Mouse (Mus musculus) neural tube, embryonic 15.5 days (tissue): Measurements from ENCODE around the gene Rmnd5b. TPM values are rescaled to one million over a fixed set of nuclear protein-coding genes. Genes with fewer than 3 reads are reported as not detected.

Source experiments
- ATAC-seq: fragments of 200-750 bp; cut with Nextera tagmentation; 2 replicates; pipeline ENCODE4 v1.8.0; 2017; ENCODE audit warnings: mild to moderate bottlenecking, moderate TSS enrichment, moderate library complexity; ENCODE audit not compliant: low FRiP score
- H3K27ac ChIP-seq: fragments of 300-500 bp; sonication (generic); replicated peaks from 2 replicates; pipeline ENCODE4 v1.5.1; 2015; ENCODE audit warnings: mild to moderate bottlenecking, inconsistent platforms
- H3K27me3 ChIP-seq: fragments of 300-500 bp; sonication (generic); replicated peaks from 2 replicates; pipeline ENCODE4 v1.6.1; 2015; ENCODE audit warnings: inconsistent platforms
- H3K36me3 ChIP-seq: fragments of 300-500 bp; sonication (generic); 2 replicates; pipeline ENCODE4 v1.6.1; 2015; ENCODE audit warnings: inconsistent platforms
- H3K4me1 ChIP-seq: fragments of 300-500 bp; sonication (generic); 2 replicates; pipeline ENCODE4 v1.6.1; 2015; ENCODE audit warnings: inconsistent platforms
- H3K4me2 ChIP-seq: fragments of 300-500 bp; sonication (generic); 2 replicates; pipeline ENCODE4 v1.6.1; 2015; ENCODE audit warnings: inconsistent platforms, mild to moderate bottlenecking, moderate library complexity
- H3K4me3 ChIP-seq: fragments of 300-500 bp; sonication (generic); replicated peaks from 2 replicates; pipeline ENCODE4 v1.5.1; 2015; ENCODE audit warnings: mild to moderate bottlenecking, inconsistent platforms
- H3K9ac ChIP-seq: fragments of 300-500 bp; sonication (generic); replicated peaks from 2 replicates; pipeline ENCODE4 v1.6.1; 2015; ENCODE audit warnings: mild to moderate bottlenecking, inconsistent platforms
- H3K9me3 ChIP-seq: fragments of 300-500 bp; sonication (generic); replicated peaks from 2 replicates; pipeline ENCODE4 v1.6.1; 2016; ENCODE audit warnings: inconsistent platforms
- WGBS: fragments of 180-500 bp; shearing (Covaris S2); methylation state at CpG from one replicate; pipeline ENCODE4 v1.1.7; 2015; ENCODE audit warnings: mixed read lengths; 5-methylcytosine and 5-hydroxymethylcytosine counted together
- polyA plus RNA-seq: library from polyadenylated mRNA; unstranded; fragments of >200 nt; fragmentation: Nextera tagmentation; extraction: Ambion mirVana; gene quantifications from 2 replicates; pipeline ENCODE4 v1.2.1, GENCODE M21; 2015

Gene Rmnd5b
- polyA plus RNA-seq, 1 experiment from 2014 or later: 79.8 TPM

- H3K27ac ChIP-seq: no peak overlapping the region
- WGBS: 81% methylated on average over 16 of the region's 16 CpGs
Measured at GRCm38 (mm10) chr11:51661867-51662365, 26.2 kb upstream of the Rmnd5b start.

GRCm38 (mm10) chr11:51658705-51659104, 23.0 kb upstream of the Rmnd5b start:
- peaks cover 5% of the 10 kb centered on the region; the same call in 1 of the 2 replicates for H3K4me1 ChIP-seq
- WGBS: 41% methylated on average over 6 of the region's 6 CpGs
- H3K9me3 ChIP-seq: no peaks in the 10 kb centered on the region
- no peaks in the 10 kb centered on the region for H3K27me3 ChIP-seq
- H3K9ac ChIP-seq: no peak overlapping the region
- no peak overlapping the region for H3K4me2 ChIP-seq
- H3K4me3 ChIP-seq: no peak overlapping the region
- peak; percentile 65; the same call in 1 of the 2 replicates for ATAC-seq
- no peaks in the 10 kb centered on the region for H3K36me3 ChIP-seq
- H3K27ac ChIP-seq: peak overlapping the region; percentile 56; the same call in 1 of the 2 replicates

More at GRCm38 (mm10) chr11:51661867-51662365, 26.2 kb upstream of the Rmnd5b start:
- H3K27me3 ChIP-seq: no peaks in the 10 kb centered on the region
- no peak overlapping the region for H3K4me2 ChIP-seq
- no peak overlapping the region for H3K4me3 ChIP-seq
- peaks cover 5% of the 10 kb centered on the region; the same call in 1 of the 2 replicates for H3K4me1 ChIP-seq
- H3K36me3 ChIP-seq: no peaks in the 10 kb centered on the region
- no peaks in the 10 kb centered on the region for H3K9me3 ChIP-seq
- H3K9ac ChIP-seq: no peak overlapping the region
- ATAC-seq: no peak

GRCm38 (mm10) chr11:51658291-51658690, 22.6 kb upstream of the Rmnd5b start:
- Histone ChIP-seq H3K36me3 (no peaks in the 10 kb centered on the region), H3K27ac (peak overlapping the region; percentile 56)
- WGBS: 58% methylated on average over 7 of the region's 7 CpGs

GRCm38 (mm10) chr11:51656798-51657521, 21.3 kb upstream of the Rmnd5b start:
- H3K36me3 ChIP-seq: no peaks in the 10 kb centered on the region
- ATAC-seq: no peak
- H3K4me2 ChIP-seq: no peak overlapping the region
- H3K27ac ChIP-seq: no peak overlapping the region
- H3K4me3 ChIP-seq: no peak overlapping the region
- H3K27me3 ChIP-seq: no peaks in the 10 kb centered on the region; the same call in 1 of the 2 replicates
- no peak overlapping the region for H3K9ac ChIP-seq
- H3K9me3 ChIP-seq: no peaks in the 10 kb centered on the region
- 92% methylated on average over 10 of the region's 10 CpGs for WGBS
- peaks cover 5% of the 10 kb centered on the region; the same call in 1 of the 2 replicates for H3K4me1 ChIP-seq

More at GRCm38 (mm10) chr11:51658291-51658690, 22.6 kb upstream of the Rmnd5b start:
- H3K9me3 ChIP-seq: no peaks in the 10 kb centered on the region
- no peak overlapping the region for H3K4me2 ChIP-seq
- no peak for ATAC-seq
- H3K4me3 ChIP-seq: no peak overlapping the region
- H3K27me3 ChIP-seq: no peaks in the 10 kb centered on the region
- H3K4me1 ChIP-seq: peaks cover 5% of the 10 kb centered on the region; the same call in 1 of the 2 replicates
- no peak overlapping the region for H3K9ac ChIP-seq

GRCm38 (mm10) chr11:51654891-51655290, 19.2 kb upstream of the Rmnd5b start:
- H3K36me3 ChIP-seq: no peaks in the 10 kb centered on the region
- no peak for ATAC-seq

GRCm38 (mm10) chr11:51653736-51654135, 18.0 kb upstream of the Rmnd5b start:
- Histone ChIP-seq H3K9ac (no peak overlapping the region), H3K4me1 (peaks cover 28% of the 10 kb centered on the region), H3K4me3 (no peak overlapping the region), H3K27me3 (peaks cover 7% of the 10 kb centered on the region; the same call in 1 of the 2 replicates), H3K27ac (no peak overlapping the region), H3K4me2 (no peak overlapping the region), H3K9me3 (no peaks in the 10 kb centered on the region), H3K36me3 (no peaks in the 10 kb centered on the region)
- ATAC-seq: no peak
- 82% methylated on average over 6 of the region's 6 CpGs for WGBS

More at GRCm38 (mm10) chr11:51654891-51655290, 19.2 kb upstream of the Rmnd5b start:
- H3K27me3 ChIP-seq: no peaks in the 10 kb centered on the region; the same call in 1 of the 2 replicates
- no peak overlapping the region for H3K27ac ChIP-seq
- H3K4me2 ChIP-seq: no peak overlapping the region
- no peak overlapping the region for H3K9ac ChIP-seq
- H3K4me3 ChIP-seq: no peak overlapping the region
- 91% methylated on average over 3 of the region's 3 CpGs for WGBS
- no peaks in the 10 kb centered on the region for H3K9me3 ChIP-seq
- H3K4me1 ChIP-seq: peaks cover 17% of the 10 kb centered on the region

- H3K4me3 ChIP-seq: no peak overlapping the region
- H3K4me1 ChIP-seq: peaks cover 30% of the 10 kb centered on the region
- no peaks in the 10 kb centered on the region for H3K9me3 ChIP-seq
- H3K9ac ChIP-seq: no peak overlapping the region
- no peak for ATAC-seq
- H3K27ac ChIP-seq: no peak overlapping the region
- H3K36me3 ChIP-seq: no peaks in the 10 kb centered on the region
- peaks cover 7% of the 10 kb centered on the region; the same call in 1 of the 2 replicates for H3K27me3 ChIP-seq
- no peak overlapping the region for H3K4me2 ChIP-seq
- WGBS: 91% methylated on average over 4 of the region's 4 CpGs
Measured at GRCm38 (mm10) chr11:51652889-51653418, 17.3 kb upstream of the Rmnd5b start.

GRCm38 (mm10) chr11:51650691-51651515, 15.2 kb upstream of the Rmnd5b start, which contains the start of the genes N4bp3 and D930048N14Rik:
N4bp3 (minus strand) TSS chr11:51650842.
D930048N14Rik (plus strand) TSS chr11:51650954.
- peaks cover 7% of the 10 kb centered on the region; the same call in 1 of the 2 replicates for H3K27me3 ChIP-seq
- WGBS: 2% methylated on average over 69 of the region's 70 CpGs

GRCm38 (mm10) chr11:51650261-51650660, 14.6 kb upstream of the Rmnd5b start:
- 1% methylated on average over 29 of the region's 30 CpGs for WGBS
- H3K27ac ChIP-seq: peak overlapping the region; percentile 70

More at GRCm38 (mm10) chr11:51650691-51651515, 15.2 kb upstream of the Rmnd5b start, which contains the start of the genes N4bp3 and D930048N14Rik:
- Histone ChIP-seq H3K27ac (peak within 1 kb of the TSS; percentile 70), H3K4me3 (peak within 1 kb of the TSS; percentile 74), H3K9me3 (no peaks in the 10 kb centered on the region), H3K4me2 (peak within 1 kb of the TSS; percentile 92), H3K4me1 (peaks cover 41% of the 10 kb centered on the region), H3K9ac (peak within 1 kb of the TSS; percentile 77), H3K36me3 (no peaks in the 10 kb centered on the region)
- ATAC-seq: peak; percentile 74

GRCm38 (mm10) chr11:51649889-51650199, 14.1 kb upstream of the Rmnd5b start:
- ATAC-seq: no peak
- Histone ChIP-seq H3K4me2 (peak overlapping the region; percentile 92), H3K27ac (no peak overlapping the region), H3K4me1 (peaks cover 49% of the 10 kb centered on the region), H3K4me3 (peak overlapping the region; percentile 74), H3K36me3 (peaks cover 2% of the 10 kb centered on the region; the same call in 1 of the 2 replicates), H3K9me3 (no peaks in the 10 kb centered on the region), H3K27me3 (peaks cover 7% of the 10 kb centered on the region; the same call in 1 of the 2 replicates), H3K9ac (peak overlapping the region; percentile 77)
- WGBS: 9% methylated on average over 7 of the region's 7 CpGs

More at GRCm38 (mm10) chr11:51650261-51650660, 14.6 kb upstream of the Rmnd5b start:
- peaks cover 2% of the 10 kb centered on the region; the same call in 1 of the 2 replicates for H3K36me3 ChIP-seq
- peak overlapping the region; percentile 92 for H3K4me2 ChIP-seq
- H3K9me3 ChIP-seq: no peaks in the 10 kb centered on the region
- H3K27me3 ChIP-seq: peaks cover 7% of the 10 kb centered on the region; the same call in 1 of the 2 replicates
- ATAC-seq: peak; percentile 37
- H3K4me1 ChIP-seq: peaks cover 47% of the 10 kb centered on the region
- peak overlapping the region; percentile 77 for H3K9ac ChIP-seq
- H3K4me3 ChIP-seq: peak overlapping the region; percentile 74
